Mouse (Mus musculus) urinary bladder, postnatal 10 days (tissue): ENCODE results near the gene Usp9y.

Source experiments
- DNase-seq: peaks from one replicate; pipeline ENCODE4 v3.0.0; 2022; ENCODE audit warnings: low spot score

The Usp9y gene

DNA sequence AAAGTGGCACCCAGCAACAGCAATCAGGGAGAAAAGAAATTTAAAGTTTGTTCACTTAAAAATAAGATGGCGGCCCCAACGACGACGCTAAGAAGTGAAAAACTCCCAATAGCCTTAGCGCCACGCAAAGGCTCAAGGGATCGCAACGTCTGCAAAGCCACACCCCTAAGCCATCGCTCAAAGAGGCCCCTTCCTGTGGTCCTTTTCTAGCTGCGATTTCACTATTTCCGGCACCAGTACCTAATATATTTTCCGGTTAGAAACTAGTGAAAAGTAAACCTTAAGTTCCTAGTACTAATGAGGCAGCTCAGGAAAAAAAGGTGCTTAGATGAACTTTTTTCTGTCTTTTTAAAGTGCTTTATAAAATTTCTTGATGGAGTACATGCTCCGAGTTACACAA is at the start of gene Usp9y:
Gene Usp9y (minus strand): TSS at position 101 of the 400 bp plus-strand sequence.
- DNase-seq: no peak

DNA sequence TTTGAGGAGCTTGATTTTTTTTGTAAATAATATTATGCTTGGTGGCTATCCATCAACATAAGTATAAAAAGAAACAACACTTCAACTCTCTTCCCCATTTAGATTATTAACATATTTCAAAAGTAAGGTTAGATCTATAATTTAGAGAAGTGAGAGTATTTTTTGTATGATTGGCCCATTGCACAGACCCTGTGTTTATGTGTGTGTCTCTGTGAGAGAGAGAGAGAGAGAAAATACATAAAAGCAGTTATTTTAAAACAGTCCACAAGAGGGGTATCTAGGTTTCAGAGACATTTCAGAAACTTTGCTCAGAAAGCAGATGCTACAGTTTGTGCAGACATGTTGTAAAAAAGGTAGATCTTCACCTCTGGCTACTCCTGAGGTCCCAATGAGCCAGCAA is 165.9 kb downstream of the Usp9y start:
- DNase-seq: no peak

DNA sequence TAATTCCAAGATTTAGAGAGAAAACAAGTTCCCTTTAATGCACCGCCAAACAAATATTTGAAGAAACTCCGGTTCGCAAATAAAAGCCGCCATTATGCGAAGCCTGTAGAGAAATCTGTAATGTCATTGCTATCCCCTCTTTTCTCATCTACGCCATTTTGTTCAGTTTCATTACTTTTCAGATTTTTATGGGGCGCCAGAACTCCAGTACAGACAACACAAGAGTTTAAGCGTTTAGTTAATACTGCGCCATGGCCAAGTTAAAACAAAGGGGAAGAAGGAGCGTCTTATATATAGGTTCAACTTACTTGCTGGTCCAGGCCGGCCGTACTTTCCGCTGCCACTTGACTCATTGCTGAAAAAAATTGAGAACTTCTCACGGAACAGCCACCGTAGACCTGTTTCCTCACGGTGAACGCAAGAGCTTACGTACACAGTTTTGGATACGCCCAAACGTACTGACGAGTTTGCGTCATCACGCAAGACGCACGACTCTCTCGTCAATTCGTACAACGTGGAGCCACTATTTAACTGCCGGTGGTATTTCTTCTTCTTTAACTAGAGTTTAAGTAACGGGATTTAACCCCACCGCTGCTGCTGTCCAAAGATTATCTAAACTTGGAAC is 173.3 kb downstream of the Usp9y start, which contains the start of gene Ddx3y:
Gene Ddx3y (minus strand): TSS at position 459 of the 625 bp plus-strand sequence.
- no peak for DNase-seq

DNA sequence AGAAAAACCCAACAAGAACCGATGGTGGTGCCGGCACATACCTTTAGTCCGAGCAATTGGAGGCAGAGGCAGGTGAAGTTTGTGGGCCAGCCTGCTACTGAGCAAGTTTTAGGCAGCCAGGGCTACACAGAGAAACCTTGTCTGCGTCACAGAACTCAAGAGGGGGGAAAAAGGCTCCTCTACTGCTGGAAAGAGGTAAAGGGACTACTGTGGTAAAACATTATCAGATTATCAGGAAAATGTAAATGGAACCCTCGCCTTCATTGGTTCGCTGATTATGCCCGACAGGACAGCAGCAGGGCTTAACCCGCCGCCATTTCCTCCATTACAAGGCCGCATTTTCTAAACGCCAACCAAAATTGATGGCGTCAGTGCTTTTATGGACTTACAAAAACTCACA is 173.8 kb downstream of the Usp9y start:
- no peak for DNase-seq
